Mouse (Mus musculus) gastrocnemius, adult 2 months (tissue): Measurements from ENCODE around the gene Slc45a2. TPM values are rescaled to one million over a fixed set of nuclear protein-coding genes. Genes with fewer than 3 reads are reported as not detected.
A peak's percentile ranks its signal among the peaks of the same experiment; 100 is the strongest.

ENCODE experiments used
- DNase-seq: peaks from one replicate; pipeline ENCODE4 v3.0.0; 2022
- H3K27ac ChIP-seq: fragments of 200-600 bp; 2 replicates; pipeline ENCODE4 v1.8.1; 2022; ENCODE audit warnings: mild to moderate bottlenecking
- H3K4me3 ChIP-seq: fragments of 200-600 bp; 2 replicates; pipeline ENCODE4 v1.8.1; 2022; ENCODE audit warnings: mild to moderate bottlenecking, moderate library complexity
- CTCF ChIP-seq: fragments of 200-600 bp; IDR thresholded peaks from 2 replicates; pipeline ENCODE4 v1.8.1; 2022; ENCODE audit warnings: antibody characterized with exemption, mild to moderate bottlenecking, moderate library complexity
- intact Hi-C: fragments of 180-260 bp; cut with DNase I; formaldehyde crosslinking; loops from one replicate; pipeline ENCODE4 v1.15.1; 2025
- long read RNA-seq, 2 experiments: library from polyadenylated mRNA; stranded (forward); transcript quantifications; one replicate each; pipeline ENCODE4 v2.0.0; 2021
- total RNA-seq, 2 experiments: library from RNA; stranded (reverse); gene quantifications; 2 replicates each; pipeline ENCODE4 v1.2.3; 2021

Slc45a2 gene
- not detected for total RNA-seq
- long read RNA-seq, experiment 1 = 0 reads
- long read RNA-seq, experiment 2 = 0 reads

- intact Hi-C loops = no loop called here
- no peak for DNase-seq
These were observed at the start of gene Slc45a2 for GRCm38 (mm10) chr15:11000421-11000820. Gene Slc45a2, plus strand, starts transcription at chr15:11000721.

GRCm38 (mm10) chr15:10951951-10952759, 48.4 kb upstream of the Slc45a2 start, which contains the start of gene C1qtnf3:
Gene C1qtnf3, plus strand, starts transcription at chr15:10952332.
- no peak for TF ChIP-seq CTCF
- peak; percentile 34 for DNase-seq
- H3K27ac ChIP-seq = peak within 1 kb of the TSS; percentile 54
- intact Hi-C loops = no loop called here
- peak within 1 kb of the TSS; percentile 65 for H3K4me3 ChIP-seq

More at GRCm38 (mm10) chr15:11000421-11000820, at the start of gene Slc45a2:
- Histone ChIP-seq H3K4me3 (peak within 1 kb of the TSS; percentile 23; the same call in 1 of the 2 replicates), H3K27ac (no peak within 1 kb of the TSS)
- TF ChIP-seq CTCF = no peak

- Histone ChIP-seq H3K27ac (peak overlapping the region; percentile 54), H3K4me3 (peak overlapping the region; percentile 65)
- intact Hi-C loops = no loop called here
- no peak for DNase-seq
- no peak for TF ChIP-seq CTCF
These were observed 47.7 kb upstream of the Slc45a2 start for GRCm38 (mm10) chr15:10952760-10953305.

- no peak for DNase-seq
- intact Hi-C loops = no loop called here
- TF ChIP-seq CTCF = no peak
- H3K4me3 ChIP-seq = no peak overlapping the region
- no peak overlapping the region for H3K27ac ChIP-seq
These were observed 47.1 kb upstream of the Slc45a2 start for GRCm38 (mm10) chr15:10953465-10953864.

- no peak for DNase-seq
- TF ChIP-seq CTCF = no peak
- Histone ChIP-seq H3K4me3 (no peak overlapping the region), H3K27ac (no peak overlapping the region)
- intact Hi-C loops = no loop called here
These were observed 46.0 kb upstream of the Slc45a2 start for GRCm38 (mm10) chr15:10954381-10955016.

GRCm38 (mm10) chr15:10955156-10955555, 45.4 kb upstream of the Slc45a2 start:
- Histone ChIP-seq H3K4me3 (no peak overlapping the region), H3K27ac (no peak overlapping the region)
- no peak for TF ChIP-seq CTCF
- no peak for DNase-seq
- intact Hi-C loops = no loop called here

- no peak overlapping the region for H3K27ac ChIP-seq
- DNase-seq = no peak
- intact Hi-C loops = no loop called here
- no peak for TF ChIP-seq CTCF
- no peak overlapping the region for H3K4me3 ChIP-seq
These were observed 43.8 kb upstream of the Slc45a2 start for GRCm38 (mm10) chr15:10956706-10957105.

GRCm38 (mm10) chr15:10959277-10960026, 41.1 kb upstream of the Slc45a2 start:
- Histone ChIP-seq H3K27ac (no peak overlapping the region), H3K4me3 (no peak overlapping the region)
- no peak for TF ChIP-seq CTCF
- no peak for DNase-seq
- intact Hi-C loops = no loop called here

GRCm38 (mm10) chr15:10960267-10960666, 40.3 kb upstream of the Slc45a2 start:
- Histone ChIP-seq H3K27ac (no peak overlapping the region), H3K4me3 (no peak overlapping the region)
- intact Hi-C loops = no loop called here
- TF ChIP-seq CTCF = no peak
- DNase-seq = no peak

- no peak for TF ChIP-seq CTCF
- intact Hi-C loops = no loop called here
- DNase-seq = no peak
- H3K4me3 ChIP-seq = no peak overlapping the region
- H3K27ac ChIP-seq = no peak overlapping the region
These were observed 37.9 kb upstream of the Slc45a2 start for GRCm38 (mm10) chr15:10962601-10963000.

GRCm38 (mm10) chr15:10969439-10969838, 31.1 kb upstream of the Slc45a2 start:
- H3K4me3 ChIP-seq = no peak overlapping the region
- no peak for DNase-seq
- no peak for TF ChIP-seq CTCF
- no peak overlapping the region for H3K27ac ChIP-seq
- intact Hi-C loops = no loop called here

- no peak for DNase-seq
- TF ChIP-seq CTCF = no peak
- no peak overlapping the region for H3K27ac ChIP-seq
- no peak overlapping the region for H3K4me3 ChIP-seq
- intact Hi-C loops = no loop called here
These were observed 29.7 kb upstream of the Slc45a2 start for GRCm38 (mm10) chr15:10970777-10971176.
